Mouse (Mus musculus): ENCODE data around the gene Slk. TPM values are rescaled to one million over a fixed set of nuclear protein-coding genes. Genes with fewer than 3 reads are reported as not detected.
A peak's percentile ranks its signal among the peaks of the same experiment; 100 is the strongest.

Slk gene
- 100 to 1,000 TPM; 121 to 149 TPM for total RNA-seq (2021)

- DNase-seq = peak; percentile 88 to 92
- intact Hi-C loops (cut with DNase I) = loop anchor here (1.0 to 2.0 kb wide), 2 partner anchors 42 to 151 kb away; partner anchors contain the start of genes Sfr1 and Stn1
Measured at GRCm38 (mm10) chr19:47579225-47579787, at the start of gene Slk. TSS of gene Slk (plus strand) at chr19:47579678.

- DNase-seq = no peak
- intact Hi-C loops (cut with DNase I) = no loop called here
Measured at GRCm38 (mm10) chr19:47531309-47531708, 48.2 kb upstream of the Slk start.

GRCm38 (mm10) chr19:47532449-47532848 is 47.0 kb upstream of the Slk start:
- no peak for DNase-seq
- intact Hi-C loops (cut with DNase I) = no loop called here

- intact Hi-C loops (cut with DNase I) = no loop called here
- no peak for DNase-seq
Measured at GRCm38 (mm10) chr19:47534131-47534530, 45.3 kb upstream of the Slk start.

- peak; percentile 99 to 100 for DNase-seq
- intact Hi-C loops (cut with DNase I) = loop anchor here (1.0 to 2.0 kb wide), 2 partner anchors 18 to 43 kb away; partner anchors contain the start of gene Slk
Measured at GRCm38 (mm10) chr19:47536521-47537299, 42.8 kb upstream of the Slk start.

GRCm38 (mm10) chr19:47537300-47537792 is 42.1 kb upstream of the Slk start, which contains the start of gene Stn1:
TSS of gene Stn1 (minus strand) at chr19:47537507.
- peak; percentile 53 to 60 for DNase-seq
- intact Hi-C loops (cut with DNase I) = loop anchor here (1.0 to 2.0 kb wide), 2 partner anchors 19 to 42 kb away; partner anchors contain the start of gene Slk

- intact Hi-C loops (cut with DNase I) = loop anchor here (1.0 to 2.0 kb wide), 2 partner anchors 19 to 41 kb away; partner anchors contain the start of gene Slk
Measured at GRCm38 (mm10) chr19:47537879-47538278, 41.6 kb upstream of the Slk start.

GRCm38 (mm10) chr19:47538801-47539200 is 40.7 kb upstream of the Slk start:
- DNase-seq = peak in 1 of 2 experiments; percentile 57
- intact Hi-C loops (cut with DNase I) = no loop called here

More at GRCm38 (mm10) chr19:47537879-47538278, 41.6 kb upstream of the Slk start:
- DNase-seq = peak; percentile 83 to 87

GRCm38 (mm10) chr19:47542441-47542840 is 37.0 kb upstream of the Slk start:
- no peak for DNase-seq
- intact Hi-C loops (cut with DNase I) = loop anchor here (2.0 kb wide), 1 partner anchor 16 kb away; no protein-coding TSS in a partner anchor

GRCm38 (mm10) chr19:47545055-47545454 is 34.4 kb upstream of the Slk start:
- no peak for DNase-seq
- intact Hi-C loops (cut with DNase I) = no loop called here

- intact Hi-C loops (cut with DNase I) = no loop called here
- DNase-seq = no peak
Measured at GRCm38 (mm10) chr19:47545528-47545927, 34.0 kb upstream of the Slk start.

GRCm38 (mm10) chr19:47548432-47549076 is 30.9 kb upstream of the Slk start:
- intact Hi-C loops (cut with DNase I) = no loop called here
- DNase-seq = no peak

GRCm38 (mm10) chr19:47549174-47549573 is 30.3 kb upstream of the Slk start:
- intact Hi-C loops (cut with DNase I) = no loop called here
- no peak for DNase-seq

GRCm38 (mm10) chr19:47549584-47549983 is 29.9 kb upstream of the Slk start:
- DNase-seq = no peak
- intact Hi-C loops (cut with DNase I) = no loop called here

GRCm38 (mm10) chr19:47559145-47559544 is 20.3 kb upstream of the Slk start:
- no peak for DNase-seq
- intact Hi-C loops (cut with DNase I) = loop anchor here (2.0 kb wide), 1 partner anchor 16 kb away; no protein-coding TSS in a partner anchor

- peak; percentile 56 to 61 for DNase-seq
- intact Hi-C loops (cut with DNase I) = loop anchor here (2.0 kb wide), 1 partner anchor 17 kb away; no protein-coding TSS in a partner anchor
Measured at GRCm38 (mm10) chr19:47559751-47560512, 19.5 kb upstream of the Slk start.

GRCm38 (mm10) chr19:47560544-47561161 is 18.8 kb upstream of the Slk start:
- no peak for DNase-seq
- intact Hi-C loops (cut with DNase I) = no loop called here

GRCm38 (mm10) chr19:47561996-47562441 is 17.5 kb upstream of the Slk start:
- DNase-seq = peak; percentile 62 to 69
- intact Hi-C loops (cut with DNase I) = no loop called here

GRCm38 (mm10) chr19:47563715-47564114 is 15.8 kb upstream of the Slk start:
- intact Hi-C loops (cut with DNase I) = no loop called here
- DNase-seq = no peak

Data from heart, postnatal 10 days (tissue).